Mouse (Mus musculus): ENCODE measurements around the gene Rab4b.

Rab4b gene

GRCm38 (mm10) chr7:27159882-27160281, 18.8 kb downstream of the Rab4b start:
- peak; percentile 75 for DNase-seq (ENCODE audit: low spot score)

- no peak for DNase-seq (ENCODE audit: low spot score)
Measured at GRCm38 (mm10) chr7:27159256-27159655, 19.4 kb downstream of the Rab4b start.

- no peak for DNase-seq (ENCODE audit: low spot score)
Measured at GRCm38 (mm10) chr7:27158171-27158570, 20.5 kb downstream of the Rab4b start.

- no peak for DNase-seq (ENCODE audit: low spot score)
Measured at GRCm38 (mm10) chr7:27156005-27156404, 22.7 kb downstream of the Rab4b start.

- no peak for DNase-seq (ENCODE audit: low spot score)
Measured at GRCm38 (mm10) chr7:27153205-27153764, 25.4 kb downstream of the Rab4b start, which contains the start of gene Cyp2t4. TSS of gene Cyp2t4 (plus strand) at chr7:27153714.

GRCm38 (mm10) chr7:27136410-27136996, 42.2 kb downstream of the Rab4b start:
- DNase-seq (ENCODE audit: low spot score) = no peak

- no peak for DNase-seq (ENCODE audit: low spot score)
Measured at GRCm38 (mm10) chr7:27133757-27134156, 44.9 kb downstream of the Rab4b start.

- no peak for DNase-seq (ENCODE audit: low spot score)
Measured at GRCm38 (mm10) chr7:27133156-27133555, 45.5 kb downstream of the Rab4b start.

GRCm38 (mm10) chr7:27132588-27132987, 46.1 kb downstream of the Rab4b start:
- DNase-seq (ENCODE audit: low spot score) = peak; percentile 54

GRCm38 (mm10) chr7:27131387-27131786, 47.3 kb downstream of the Rab4b start:
- DNase-seq (ENCODE audit: low spot score) = no peak

GRCm38 (mm10) chr7:27130521-27131370, 48.0 kb downstream of the Rab4b start:
- no peak for DNase-seq (ENCODE audit: low spot score)

- no peak for DNase-seq (ENCODE audit: low spot score)
Measured at GRCm38 (mm10) chr7:27129811-27130210, 48.9 kb downstream of the Rab4b start.

- DNase-seq (ENCODE audit: low spot score) = no peak
Measured at GRCm38 (mm10) chr7:27128946-27129345, 49.8 kb downstream of the Rab4b start.

- DNase-seq (ENCODE audit: low spot score) = no peak
Measured at GRCm38 (mm10) chr7:27128162-27128561, 50.5 kb downstream of the Rab4b start.

GRCm38 (mm10) chr7:27124969-27125368, 53.7 kb downstream of the Rab4b start:
- no peak for DNase-seq (ENCODE audit: low spot score)

GRCm38 (mm10) chr7:27124305-27124832, 54.3 kb downstream of the Rab4b start:
- DNase-seq (ENCODE audit: low spot score) = no peak

GRCm38 (mm10) chr7:27119676-27120075, 59.0 kb downstream of the Rab4b start, which contains the start of gene Cyp2f2:
TSS of gene Cyp2f2 (plus strand) at chr7:27119909.
- DNase-seq (ENCODE audit: low spot score) = no peak

Data from c-Kit-positive CD71-positive TER-119-positive erythroid progenitor cells, embryonic 14.5 days (primary cell).